In genomic region chr2:177577998-177578397, GRCm38 (mm10) we compare ENCODE assay signal across 30 mouse cellular contexts. TPM values are rescaled to one million over a fixed set of nuclear protein-coding genes. Genes with fewer than 3 reads are reported as not detected.
"Had no signal": no experiment of that assay in that cellular context is flagged by ENCODE, and none has a peak within 500 bp of the region (broad histone marks: within the 10 kb centered on the region; RNA-seq: fewer than 3 reads in every experiment).

Gene Gm14406, minus strand, starts transcription at chr2:177578210.

RNA-seq across cellular contexts. Expression of gene Gm14406, which starts in this region (rescaled TPM):
- total RNA-seq: gastrocnemius, postnatal 14 days; gastrocnemius, postnatal 36 days; heart, adult 18-20 months; heart, postnatal 10 days; heart, postnatal 4 days; layer of hippocampus, adult 2 months; layer of hippocampus, postnatal 10 days; layer of hippocampus, postnatal 25 days; left cerebral cortex, postnatal 14 days had no signal
- polyA plus RNA-seq: gonadal fat pad, adult 2 months; heart, embryonic 10.5 days; heart, embryonic 12.5 days; heart, embryonic 14.5 days; heart, embryonic 16.5 days; hindbrain, embryonic 10.5 days; hindbrain, embryonic 12.5 days; hindbrain, embryonic 14.5 days; hindbrain, embryonic 16.5 days; inflammation-experienced regulatory T-cells, adult 6 months; intestine, embryonic 15.5 days; intestine, postnatal 0 days; kidney, embryonic 14.5 days; kidney, embryonic 16.5 days; limb, embryonic 10.5 days; limb, embryonic 12.5 days; limb, embryonic 14.5 days; liver, embryonic 11.5 days; liver, embryonic 13.5 days; liver, embryonic 15.5 days; liver, postnatal 0 days had no signal
